Mouse (Mus musculus): ENCODE measurements around the gene Agfg2. TPM values are rescaled to one million over a fixed set of nuclear protein-coding genes. Genes with fewer than 3 reads are reported as not detected.

Agfg2 gene
- total RNA-seq, 2 experiments from 2014 or later: 46.9 to 48.9 TPM

GRCm38 (mm10) chr5:137685653-137686052 is 1.1 kb upstream of the Agfg2 start:
- no peak for DNase-seq (ENCODE audit: low spot score in 2 of 2)

GRCm38 (mm10) chr5:137683388-137684293 is 885 bp downstream of the Agfg2 start:
- peak in 1 of 2 experiments; percentile 25 for DNase-seq (ENCODE audit: low spot score in 2 of 2)

GRCm38 (mm10) chr5:137682526-137682925 is 2.0 kb downstream of the Agfg2 start:
- DNase-seq (ENCODE audit: low spot score in 2 of 2): no peak

- DNase-seq (ENCODE audit: low spot score in 2 of 2): no peak
Measured at GRCm38 (mm10) chr5:137679726-137680125, 4.8 kb downstream of the Agfg2 start.

- no peak for DNase-seq (ENCODE audit: low spot score in 2 of 2)
Measured at GRCm38 (mm10) chr5:137678736-137679135, 5.8 kb downstream of the Agfg2 start.

GRCm38 (mm10) chr5:137677859-137678258 is 6.7 kb downstream of the Agfg2 start:
- no peak for DNase-seq (ENCODE audit: low spot score in 2 of 2)

GRCm38 (mm10) chr5:137674786-137675185 is 9.7 kb downstream of the Agfg2 start:
- no peak for DNase-seq (ENCODE audit: low spot score in 2 of 2)

- DNase-seq (ENCODE audit: low spot score in 2 of 2): no peak
Measured at GRCm38 (mm10) chr5:137673015-137673414, 11.5 kb downstream of the Agfg2 start.

- no peak for DNase-seq (ENCODE audit: low spot score in 2 of 2)
Measured at GRCm38 (mm10) chr5:137672361-137672760, 12.2 kb downstream of the Agfg2 start.

GRCm38 (mm10) chr5:137671443-137672240 is 12.9 kb downstream of the Agfg2 start:
- DNase-seq (ENCODE audit: low spot score in 2 of 2): peak; percentile 51 to 55

GRCm38 (mm10) chr5:137670240-137670639 is 14.3 kb downstream of the Agfg2 start:
- no peak for DNase-seq (ENCODE audit: low spot score in 2 of 2)

GRCm38 (mm10) chr5:137668971-137669370 is 15.6 kb downstream of the Agfg2 start:
- no peak for DNase-seq (ENCODE audit: low spot score in 2 of 2)

GRCm38 (mm10) chr5:137663057-137663456 is 21.5 kb downstream of the Agfg2 start:
- DNase-seq (ENCODE audit: low spot score in 2 of 2): no peak

GRCm38 (mm10) chr5:137660064-137660688 is 24.4 kb downstream of the Agfg2 start:
- DNase-seq (ENCODE audit: low spot score in 2 of 2): peak in 1 of 2 experiments; percentile 34

- DNase-seq (ENCODE audit: low spot score in 2 of 2): peak; percentile 77 to 78
Measured at GRCm38 (mm10) chr5:137656977-137657376, 27.5 kb downstream of the Agfg2 start.

- no peak for DNase-seq (ENCODE audit: low spot score in 2 of 2)
Measured at GRCm38 (mm10) chr5:137654746-137655145, 29.8 kb downstream of the Agfg2 start.

GRCm38 (mm10) chr5:137653366-137653765 is 31.2 kb downstream of the Agfg2 start:
- DNase-seq (ENCODE audit: low spot score in 2 of 2): no peak

GRCm38 (mm10) chr5:137652474-137652873 is 32.1 kb downstream of the Agfg2 start:
- DNase-seq (ENCODE audit: low spot score in 2 of 2): peak; percentile 59 to 72

GRCm38 (mm10) chr5:137649669-137650571 is 34.6 kb downstream of the Agfg2 start:
- no peak for DNase-seq (ENCODE audit: low spot score in 2 of 2)

GRCm38 (mm10) chr5:137649251-137649650 is 35.3 kb downstream of the Agfg2 start:
- DNase-seq (ENCODE audit: low spot score in 2 of 2): no peak

All from left cerebral cortex, adult 18-20 months (tissue).